Mouse (Mus musculus) hindbrain, embryonic 10.5 days (tissue): ENCODE measurements around the gene AC134908.4. TPM values are rescaled to one million over a fixed set of nuclear protein-coding genes. Genes with fewer than 3 reads are reported as not detected.
"Not testable (repeated sequence)": the region's sequence is repeated elsewhere in the genome, so short reads cannot be mapped to it uniquely, and the experiment has no call there.

Source experiments
- DNase-seq: peaks from one replicate; pipeline ENCODE4 v3.0.0-alpha.2; 2017; ENCODE audit warnings: low spot score
- H3K27ac ChIP-seq: fragments of 300-500 bp; sonication (generic); 2 replicates; pipeline ENCODE4 v1.5.1; 2016; ENCODE audit warnings: mild to moderate bottlenecking, moderate library complexity
- H3K27me3 ChIP-seq: fragments of 300-500 bp; sonication (generic); 2 replicates; pipeline ENCODE4 v1.6.1; 2016; ENCODE audit warnings: mild to moderate bottlenecking; ENCODE audit not compliant: poor library complexity, insufficient read depth, severe bottlenecking
- H3K36me3 ChIP-seq: fragments of 300-500 bp; sonication (generic); 2 replicates; pipeline ENCODE4 v1.6.1; 2016; ENCODE audit warnings: mild to moderate bottlenecking, moderate library complexity
- H3K4me1 ChIP-seq: fragments of 300-500 bp; sonication (generic); replicated peaks from 2 replicates; pipeline ENCODE4 v1.6.1; 2016; ENCODE audit warnings: mild to moderate bottlenecking
- H3K4me3 ChIP-seq: fragments of 300-500 bp; sonication (generic); 2 replicates; pipeline ENCODE4 v1.5.1; 2016; ENCODE audit warnings: mild to moderate bottlenecking, moderate library complexity
- H3K9me3 ChIP-seq: fragments of 300-500 bp; sonication (generic); 2 replicates; pipeline ENCODE4 v1.6.1; 2016; ENCODE audit warnings: mild to moderate bottlenecking, moderate library complexity
- WGBS: fragments of 180-500 bp; shearing (Covaris S2); methylation state at CpG from one replicate; pipeline ENCODE4 v1.1.7; 2016; 5-methylcytosine and 5-hydroxymethylcytosine counted together
- polyA plus RNA-seq: library from polyadenylated mRNA; unstranded; fragments of >200 nt; fragmentation: Nextera tagmentation; extraction: Ambion mirVana; gene quantifications from 2 replicates; pipeline ENCODE4 v1.2.1, GENCODE M21; 2016

Gene AC134908.4
- polyA plus RNA-seq, 1 experiment from 2014 or later = 3.4 TPM

DNA sequence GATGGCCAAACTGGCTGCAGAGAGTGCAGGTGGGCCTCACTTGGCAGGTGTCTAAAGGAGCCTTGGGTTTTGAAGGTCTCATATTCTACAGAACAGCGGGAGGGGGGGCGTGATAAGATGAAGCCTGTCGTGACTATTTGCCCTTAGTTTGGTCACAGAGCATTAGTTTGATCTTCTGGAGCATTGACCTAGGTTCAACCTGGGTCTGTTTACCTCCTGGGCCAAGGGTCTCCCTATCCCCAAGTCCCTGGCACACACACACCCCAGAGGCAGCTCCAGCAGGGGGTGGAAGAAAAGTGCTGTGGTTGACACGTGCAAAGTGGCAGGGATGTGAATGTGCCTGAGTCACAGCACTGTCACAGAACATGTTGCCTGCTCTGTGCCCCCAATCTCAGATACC lies 15.4 kb upstream of the AC134908.4 start:
- peak overlapping the region; percentile 87 for H3K4me3 ChIP-seq
- H3K9me3 ChIP-seq = no peaks in the 10 kb centered on the region
- H3K27me3 ChIP-seq = peaks cover 68% of the 10 kb centered on the region
- 74% methylated on average over 4 of the region's 4 CpGs for WGBS
- DNase-seq = no peak
- no peaks in the 10 kb centered on the region for H3K36me3 ChIP-seq
- H3K27ac ChIP-seq = no peak overlapping the region
- peaks cover 51% of the 10 kb centered on the region for H3K4me1 ChIP-seq

DNA sequence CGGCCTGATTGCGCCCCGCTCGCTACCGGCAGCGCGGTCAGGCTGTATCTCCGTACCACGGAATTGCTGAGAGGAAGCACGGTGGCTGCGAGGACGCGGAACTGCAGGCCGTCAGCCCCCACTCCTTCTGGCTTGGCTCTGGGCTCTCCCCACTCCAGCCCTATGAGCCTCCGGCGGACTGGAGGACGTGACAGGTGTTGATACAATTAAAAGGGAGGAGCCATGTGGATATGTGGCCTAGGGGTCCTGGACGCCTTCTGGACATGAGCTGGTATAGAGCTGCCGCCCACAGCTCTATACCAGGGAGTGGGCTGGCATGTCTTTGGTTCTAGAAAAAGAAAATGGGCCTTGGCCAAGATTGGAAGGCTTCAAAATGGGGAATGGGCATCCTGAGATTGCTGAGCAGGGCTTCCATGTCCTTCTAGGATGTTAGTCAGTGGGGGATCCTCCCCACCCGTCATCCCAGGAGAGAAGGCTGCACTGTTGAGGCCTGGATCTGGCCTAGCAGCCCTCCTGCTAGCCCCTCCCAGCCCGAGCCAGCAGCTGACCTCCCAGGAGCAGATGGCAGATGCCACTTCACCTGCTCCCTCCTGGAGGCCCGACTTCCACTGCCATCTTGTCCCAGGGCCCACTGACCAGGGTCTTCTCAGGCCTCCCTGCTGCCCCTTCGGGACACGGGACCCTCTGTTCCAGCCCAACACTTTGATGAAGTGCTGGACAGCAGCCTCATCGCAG lies 14.3 kb upstream of the AC134908.4 start:
- H3K36me3 ChIP-seq = no peaks in the 10 kb centered on the region
- H3K9me3 ChIP-seq = no peaks in the 10 kb centered on the region
- H3K27me3 ChIP-seq = peaks cover 68% of the 10 kb centered on the region
- H3K27ac ChIP-seq = peak overlapping the region; percentile 97
- peak overlapping the region; percentile 87 for H3K4me3 ChIP-seq
- peaks cover 51% of the 10 kb centered on the region for H3K4me1 ChIP-seq
- peak; percentile 38 for DNase-seq
- WGBS = 9% methylated on average over 25 of the region's 25 CpGs

DNA sequence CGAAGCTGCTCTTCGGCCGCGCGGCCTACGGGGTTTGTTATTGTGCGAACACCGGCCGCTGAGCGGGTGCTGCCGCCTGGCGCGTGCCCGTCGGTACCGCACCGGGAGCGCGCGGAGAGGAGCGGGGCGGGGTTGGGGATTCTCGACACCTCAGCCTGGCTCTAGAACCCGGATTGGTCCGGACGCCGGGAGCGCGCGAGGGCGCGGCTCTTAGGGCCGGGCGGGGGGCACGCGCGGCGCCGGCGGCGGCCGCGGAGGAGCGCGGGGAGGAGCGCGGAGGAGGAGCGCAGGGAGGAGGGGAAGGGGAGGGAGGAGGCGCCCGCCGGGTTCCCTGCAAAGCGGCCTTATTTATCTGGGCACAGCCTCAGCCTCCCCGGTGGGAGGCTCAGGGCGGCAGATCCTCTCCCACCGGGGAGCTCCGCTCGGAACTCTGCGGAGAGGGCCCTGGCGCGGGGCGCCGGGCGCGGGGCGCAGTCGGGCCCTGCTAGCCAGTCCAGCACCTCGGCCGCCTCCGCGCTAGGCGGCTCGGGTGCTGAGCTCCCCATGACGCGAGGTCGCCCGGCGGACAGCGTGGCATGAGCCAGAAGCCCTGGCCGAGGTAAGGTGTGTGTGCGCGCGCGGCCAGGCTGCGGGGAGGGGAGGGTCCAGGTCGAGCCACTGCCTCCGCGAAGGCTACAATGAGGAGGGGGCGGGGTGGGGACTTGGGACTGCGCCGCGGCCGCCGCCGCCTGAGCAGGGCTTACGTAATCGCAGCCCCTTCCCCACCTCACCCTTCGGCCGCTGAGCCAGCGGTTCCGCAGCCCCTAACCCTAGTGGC lies 13.5 kb upstream of the AC134908.4 start, which contains the start of gene Fbxl16:
Gene Fbxl16 (plus strand): TSS at position 297 of the 817 bp plus-strand sequence.
- under 1% methylated on average over 95 of the region's 100 CpGs for WGBS
- H3K36me3 ChIP-seq = no peaks in the 10 kb centered on the region

DNA sequence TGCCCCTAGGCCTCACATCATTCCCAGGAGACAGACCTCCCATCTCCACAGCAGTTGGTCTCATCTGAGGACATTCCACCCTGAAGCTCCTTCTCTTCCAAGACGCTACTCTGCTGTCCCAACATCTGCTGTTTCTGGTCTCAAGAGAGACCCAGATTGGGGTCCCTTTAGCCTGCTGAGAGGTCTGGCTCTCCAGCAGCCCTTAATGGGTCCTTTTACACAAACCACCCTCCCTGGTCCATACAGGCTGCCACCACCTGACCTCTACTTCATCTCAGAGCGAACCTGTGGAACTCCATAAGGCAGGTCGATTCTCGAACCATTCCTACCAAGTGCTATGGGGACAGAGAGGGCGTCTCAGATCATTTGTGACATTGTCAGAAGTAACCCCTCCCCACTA lies 12.6 kb upstream of the AC134908.4 start:
- Histone ChIP-seq H3K27ac (peak overlapping the region; percentile 97), H3K4me1 (peaks cover 57% of the 10 kb centered on the region), H3K4me3 (peak overlapping the region; percentile 87), H3K9me3 (no peaks in the 10 kb centered on the region), H3K27me3 (peaks cover 57% of the 10 kb centered on the region), H3K36me3 (no peaks in the 10 kb centered on the region)
- 39% methylated on average over 5 of the region's 5 CpGs for WGBS
- DNase-seq = no peak

More for the DNA sequence above, 13.5 kb upstream of the AC134908.4 start, which contains the start of gene Fbxl16:
- peak; percentile 86 for DNase-seq
- peaks cover 53% of the 10 kb centered on the region for H3K4me1 ChIP-seq
- no peaks in the 10 kb centered on the region for H3K9me3 ChIP-seq
- H3K27me3 ChIP-seq = peaks cover 62% of the 10 kb centered on the region
- H3K4me3 ChIP-seq = peak within 1 kb of the TSS; percentile 87
- peak within 1 kb of the TSS; percentile 97 for H3K27ac ChIP-seq

DNA sequence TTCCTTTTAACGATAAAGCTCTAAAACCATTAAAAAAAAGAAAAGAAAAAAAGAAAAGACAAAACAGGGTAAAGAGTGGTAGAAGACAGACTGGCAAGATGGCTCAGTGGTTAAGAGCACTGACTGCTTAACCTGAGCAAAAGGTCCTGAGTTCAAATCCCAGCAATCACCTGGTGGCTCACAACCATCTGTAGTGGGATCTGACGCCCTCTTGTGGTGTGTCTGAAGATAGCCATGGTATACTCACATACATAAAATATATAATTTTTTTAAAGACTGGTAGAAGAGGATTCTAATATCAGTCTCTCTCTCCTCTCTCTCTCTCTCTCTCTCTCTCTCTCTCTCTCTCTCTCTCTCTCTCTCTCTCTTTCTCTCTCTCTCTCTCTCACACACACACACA lies 12.0 kb upstream of the AC134908.4 start:
- Histone ChIP-seq H3K27me3 (peaks cover 52% of the 10 kb centered on the region), H3K4me1 (peaks cover 59% of the 10 kb centered on the region)
- DNase-seq, H3K27ac ChIP-seq, H3K4me3 ChIP-seq, H3K9me3 ChIP-seq, H3K36me3 ChIP-seq: not testable (repeated sequence)
- 44% methylated on average over 2 of the region's 2 CpGs for WGBS

DNA sequence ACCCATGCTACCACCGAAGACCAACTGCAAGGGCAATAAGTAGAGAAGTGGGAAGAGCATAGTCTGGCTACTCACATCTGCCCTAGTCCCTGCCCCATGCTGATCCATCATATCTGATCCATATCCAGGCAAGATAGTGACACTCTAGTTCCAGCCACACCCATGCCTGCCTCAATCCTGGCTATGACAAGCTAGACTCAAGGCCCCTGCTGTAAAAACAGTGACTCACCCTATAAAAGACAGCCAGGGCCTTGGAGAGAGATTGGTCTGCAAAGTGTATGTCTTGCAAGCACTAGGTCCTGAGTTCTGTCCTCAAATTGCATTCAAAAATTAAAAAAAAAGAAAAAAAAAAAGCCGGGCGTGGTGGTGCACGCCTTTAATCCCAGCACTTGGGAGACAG lies 11.0 kb upstream of the AC134908.4 start:
- 87% methylated on average over 4 of the region's 4 CpGs for WGBS
- Histone ChIP-seq H3K27ac (no peak overlapping the region), H3K27me3 (peaks cover 45% of the 10 kb centered on the region), H3K36me3 (no peaks in the 10 kb centered on the region), H3K9me3 (no peaks in the 10 kb centered on the region), H3K4me1 (peaks cover 62% of the 10 kb centered on the region), H3K4me3 (no peak overlapping the region)
- no peak for DNase-seq

DNA sequence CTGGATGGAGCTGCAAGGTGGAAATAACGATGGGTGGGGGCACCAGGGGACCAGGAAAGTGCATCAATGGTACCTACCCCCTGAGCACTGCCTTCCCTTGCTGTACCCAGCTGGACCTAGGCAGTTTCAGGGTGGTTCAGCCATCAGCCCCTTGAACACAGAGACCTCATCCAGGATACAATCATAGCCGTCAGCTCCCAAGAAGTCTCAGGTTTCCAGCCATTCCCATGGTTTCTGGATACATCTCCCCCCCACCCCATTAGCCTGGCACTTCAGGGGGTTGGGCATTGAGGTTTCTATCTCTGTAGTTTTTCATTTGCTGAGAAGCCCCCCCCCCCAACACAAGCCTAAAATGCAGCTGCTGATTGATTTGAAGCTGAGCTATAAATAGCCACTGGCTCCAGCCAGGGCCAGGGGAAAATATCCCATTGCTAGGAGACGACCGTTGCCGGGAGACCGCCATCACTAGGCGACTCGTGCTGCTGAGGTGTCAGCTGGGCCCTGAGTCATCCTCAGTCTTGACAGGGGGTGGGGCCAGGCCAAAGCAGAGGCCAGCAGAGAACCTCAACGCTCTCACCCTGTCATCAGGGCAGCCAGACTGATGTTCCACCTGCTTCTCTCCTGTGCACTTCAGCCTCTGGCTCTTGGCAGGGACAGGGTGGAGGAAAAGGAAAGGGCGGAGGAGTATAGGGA lies 7.5 kb upstream of the AC134908.4 start:
- H3K36me3 ChIP-seq = no peaks in the 10 kb centered on the region
- H3K9me3 ChIP-seq = no peaks in the 10 kb centered on the region
- WGBS = 13% methylated on average over 10 of the region's 10 CpGs
- peak; percentile 94 for DNase-seq
- peaks cover 12% of the 10 kb centered on the region; the same call in 1 of the 2 replicates for H3K27me3 ChIP-seq
- H3K4me1 ChIP-seq = peaks cover 33% of the 10 kb centered on the region
- H3K4me3 ChIP-seq = peak overlapping the region; percentile 22
- peak overlapping the region; percentile 84 for H3K27ac ChIP-seq

DNA sequence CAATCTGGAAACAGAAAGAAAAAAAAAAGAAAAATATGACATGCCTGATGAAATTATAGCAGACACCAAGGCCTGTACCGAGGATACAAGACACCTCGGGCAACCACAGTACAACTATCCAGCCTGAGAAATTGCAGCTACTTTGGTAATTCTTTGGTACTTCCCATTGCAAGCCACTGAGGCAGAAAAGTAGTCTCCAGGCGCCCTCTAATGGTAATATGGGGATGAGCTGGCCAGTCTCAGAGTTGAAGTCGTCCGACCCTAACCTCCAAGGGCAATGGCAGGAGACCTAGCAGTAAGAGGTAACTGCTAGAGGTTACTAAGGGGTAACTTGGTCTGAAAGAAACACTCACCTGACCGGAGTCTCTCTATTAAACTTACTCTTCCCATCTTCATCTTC lies 5.6 kb upstream of the AC134908.4 start:
- Histone ChIP-seq H3K36me3 (no peaks in the 10 kb centered on the region), H3K27ac (no peak overlapping the region), H3K4me3 (no peak overlapping the region), H3K9me3 (no peaks in the 10 kb centered on the region), H3K27me3 (peaks cover 8% of the 10 kb centered on the region; the same call in 1 of the 2 replicates), H3K4me1 (peaks cover 46% of the 10 kb centered on the region)
- 11% methylated on average over 6 of the region's 6 CpGs for WGBS
- peak; percentile 73 for DNase-seq

DNA sequence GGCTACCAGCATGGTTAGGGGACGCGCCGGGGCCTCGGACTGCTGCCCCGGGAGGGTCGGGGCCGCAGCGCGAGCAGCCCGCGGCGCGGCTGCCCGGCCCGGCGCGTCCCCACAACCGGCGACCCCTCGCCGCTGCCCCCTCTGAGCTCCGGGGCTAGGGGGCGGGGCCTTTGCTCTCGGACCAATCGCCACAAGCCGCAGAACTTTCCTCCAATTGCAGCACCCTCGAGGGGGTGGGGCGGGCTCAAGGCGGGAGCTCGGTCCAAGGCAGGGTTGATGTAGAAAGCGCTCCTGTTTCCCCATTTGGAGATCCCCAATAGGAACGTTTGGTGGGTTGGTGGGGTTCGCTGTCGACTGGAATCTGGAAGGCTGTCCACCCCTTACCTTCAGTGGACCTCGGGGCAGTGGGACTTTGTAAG lies 1.5 kb upstream of the AC134908.4 start, which contains the start of gene Metrn:
Gene Metrn (minus strand): TSS at position 186 of the 419 bp plus-strand sequence.
- H3K36me3 ChIP-seq = peaks cover 26% of the 10 kb centered on the region
- peaks cover 63% of the 10 kb centered on the region for H3K4me1 ChIP-seq
- peak within 1 kb of the TSS; percentile 86 for H3K4me3 ChIP-seq
- H3K27ac ChIP-seq = peak within 1 kb of the TSS; percentile 95
- H3K27me3 ChIP-seq = peaks cover 5% of the 10 kb centered on the region; the same call in 1 of the 2 replicates
- under 1% methylated on average over 35 of the region's 35 CpGs for WGBS
- H3K9me3 ChIP-seq = no peaks in the 10 kb centered on the region
- peak; percentile 94 for DNase-seq

DNA sequence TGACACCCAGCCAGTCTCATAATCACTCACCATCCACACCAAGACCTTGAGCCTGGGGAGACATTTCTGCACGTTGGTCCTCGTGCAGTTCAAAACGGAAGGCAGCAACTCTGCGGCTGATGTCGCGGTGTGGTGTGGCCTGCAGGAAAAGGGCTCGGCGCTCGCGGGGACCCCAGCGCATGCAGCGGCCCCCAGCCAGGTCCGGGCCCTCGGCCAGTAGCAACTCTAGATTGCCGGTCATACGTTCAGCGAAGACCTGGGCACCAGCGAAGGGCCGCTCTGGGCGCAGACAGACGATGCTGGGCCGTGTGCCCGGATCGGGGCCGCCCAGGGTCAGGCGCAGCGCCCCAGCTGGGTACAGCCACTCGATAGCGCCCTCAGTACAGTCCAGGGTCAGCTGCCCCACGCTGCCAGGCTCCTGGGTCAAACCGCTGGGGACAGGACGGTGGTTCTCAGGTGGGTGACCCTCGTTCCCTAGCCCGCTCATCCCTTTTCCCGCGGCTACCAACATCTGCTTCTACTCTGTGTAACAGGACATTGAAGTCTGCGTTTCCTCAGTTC lies 832 bp upstream of the AC134908.4 start:
- Histone ChIP-seq H3K36me3 (peaks cover 26% of the 10 kb centered on the region), H3K9me3 (no peaks in the 10 kb centered on the region), H3K4me1 (peaks cover 66% of the 10 kb centered on the region), H3K4me3 (peak overlapping the region; percentile 86), H3K27me3 (peaks cover under 1% of the 10 kb centered on the region; the same call in 1 of the 2 replicates), H3K27ac (peak overlapping the region; percentile 95)
- under 1% methylated on average over 37 of the region's 37 CpGs for WGBS
- no peak for DNase-seq

DNA sequence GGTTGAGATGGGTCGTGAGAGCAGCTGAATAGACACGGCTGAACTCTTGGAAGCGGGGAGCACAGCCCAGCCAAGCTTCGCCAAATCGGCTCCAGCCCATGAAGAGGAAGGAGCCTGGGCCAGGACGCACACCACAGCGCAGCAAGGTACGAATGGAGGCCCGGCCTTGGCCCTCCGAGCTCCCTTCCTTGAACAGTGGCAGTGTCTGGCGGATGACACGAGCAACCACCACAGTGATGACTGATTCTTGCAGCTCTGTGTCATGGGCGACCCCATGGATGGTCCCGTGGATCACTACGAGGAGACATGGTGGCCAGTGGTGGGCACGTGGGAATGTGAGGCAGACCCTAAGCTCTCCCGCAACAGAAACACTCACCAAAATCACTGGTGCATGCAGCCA lies 461 bp downstream of the AC134908.4 start:
- Histone ChIP-seq H3K4me1 (peaks cover 72% of the 10 kb centered on the region), H3K36me3 (peaks cover 31% of the 10 kb centered on the region), H3K9me3 (no peaks in the 10 kb centered on the region), H3K4me3 (peak overlapping the region; percentile 86), H3K27ac (peak overlapping the region; percentile 95), H3K27me3 (no peaks in the 10 kb centered on the region)
- WGBS = 53% methylated on average over 17 of the region's 17 CpGs
- no peak for DNase-seq

DNA sequence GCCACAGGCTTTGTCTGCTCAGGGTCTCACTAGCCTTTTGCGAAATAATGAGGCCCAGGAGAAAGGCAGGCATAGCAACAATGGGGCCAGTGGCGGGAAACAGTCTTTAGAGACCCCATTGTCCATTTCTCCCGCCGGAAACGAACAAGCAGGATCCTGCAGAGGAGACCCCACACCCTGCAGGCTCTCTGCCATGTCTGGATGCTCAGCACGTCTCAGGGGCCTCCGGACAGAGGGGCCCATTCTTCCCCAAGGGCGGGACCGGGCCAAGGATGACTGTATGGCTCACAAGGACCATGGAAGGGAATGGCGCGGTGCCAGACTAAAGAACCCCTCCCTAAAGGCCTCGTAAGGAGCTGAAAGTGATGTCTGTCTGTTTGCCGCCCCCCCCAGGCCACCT lies 1.3 kb downstream of the AC134908.4 start:
- DNase-seq = peak; percentile 68
- Histone ChIP-seq H3K4me3 (peak overlapping the region; percentile 86), H3K9me3 (no peaks in the 10 kb centered on the region), H3K4me1 (peaks cover 72% of the 10 kb centered on the region), H3K27me3 (no peaks in the 10 kb centered on the region), H3K36me3 (peaks cover 39% of the 10 kb centered on the region), H3K27ac (peak overlapping the region; percentile 95)
- 25% methylated on average over 13 of the region's 13 CpGs for WGBS
